Mouse (Mus musculus) adrenal gland, postnatal 10 days (tissue): ENCODE measurements around the gene Slc36a4. TPM values are rescaled to one million over a fixed set of nuclear protein-coding genes. Genes with fewer than 3 reads are reported as not detected.

Experiments used
- total RNA-seq, 2 experiments: library from RNA; stranded (reverse); gene quantifications; 2 replicates each; pipeline ENCODE4 v1.2.3; 2021

Slc36a4 gene
- total RNA-seq, 2 experiments from 2014 or later = 25.8 to 26.9 TPM

Other genes starting within 250 kb of the Slc36a4 start
- 10 to 100 TPM; 35.0 to 39.0 TPM for gene Smco4, start 216.3 kb upstream of the Slc36a4 start, total RNA-seq
- gene Deup1, start 81.8 kb upstream of the Slc36a4 start, total RNA-seq = under 1 TPM; 0.33 to 0.36 TPM
- gene Mtnr1b, start 164.8 kb downstream of the Slc36a4 start, total RNA-seq = not detected